15 mouse cellular contexts compared by ENCODE assay signal in genomic region chr13:37349051-37349450, GRCm38 (mm10).
"Had no signal": no experiment of that assay in that cellular context is flagged by ENCODE, and none has a peak within 500 bp of the region (broad histone marks: within the 10 kb centered on the region; RNA-seq: fewer than 3 reads in every experiment).

No protein-coding gene starts in this region.

- H3K27ac ChIP-seq: left cerebral cortex, adult 2 months; liver, embryonic 14.5 days; lung, embryonic 15.5 days; stomach, embryonic 15.5 days had no signal

- H3K4me3 ChIP-seq: left cerebral cortex, adult 2 months; lung, embryonic 15.5 days; stomach, embryonic 15.5 days had no signal

- DNase-seq: kidney, adult 18-20 months; kidney, adult 9 months; kidney, postnatal 14 days; kidney, postnatal 4 days; layer of hippocampus, adult 9-11 months; lung, adult 18-20 months; lung, postnatal 10 days; lung, postnatal 36 days; midbrain, embryonic 14.5 days; thymus, adult 18-20 months; thymus, postnatal 36 days had no signal

- H3K36me3 ChIP-seq: lung, embryonic 15.5 days; stomach, embryonic 15.5 days had no signal
